Mouse (Mus musculus) ES-E14 (cell line): ENCODE data around the gene Snapin.

Source experiments
- CHD2 ChIP-seq: IDR thresholded peaks from 2 replicates; pipeline ENCODE4 v1.6.1; 2014; ENCODE audit warnings: mild to moderate bottlenecking, low read depth, low read length, inconsistent platforms
- ZC3H11A ChIP-seq: IDR thresholded peaks from 2 replicates; pipeline ENCODE4 v1.6.1; 2012; ENCODE audit warnings: low read depth, mild to moderate bottlenecking, inconsistent platforms, low read length, borderline replicate concordance

DNA sequence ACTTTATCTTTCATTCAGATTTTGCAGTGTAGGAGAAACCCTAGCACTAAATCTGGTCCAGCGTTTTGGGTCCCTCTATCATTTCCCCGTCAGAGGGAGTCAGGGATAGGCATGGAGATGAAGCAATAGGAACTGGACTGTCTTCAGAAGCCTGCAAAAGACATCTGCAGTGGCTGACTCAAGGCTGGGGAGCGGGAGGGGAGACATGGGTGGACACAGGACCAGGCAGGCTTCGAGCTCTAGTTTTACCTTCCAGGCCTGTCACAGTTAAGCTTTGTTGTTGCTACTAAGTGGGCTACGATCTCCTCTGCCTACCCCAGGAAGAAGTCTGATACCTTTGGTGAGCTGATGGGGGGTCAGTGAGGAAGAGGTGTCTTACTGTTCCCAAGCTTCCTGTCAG is 21.4 kb upstream of the Snapin start:
- TF ChIP-seq ZC3H11A (no peak), CHD2 (no peak)
